26 mouse cellular contexts compared by ENCODE assay signal in the genomic region with DNA sequence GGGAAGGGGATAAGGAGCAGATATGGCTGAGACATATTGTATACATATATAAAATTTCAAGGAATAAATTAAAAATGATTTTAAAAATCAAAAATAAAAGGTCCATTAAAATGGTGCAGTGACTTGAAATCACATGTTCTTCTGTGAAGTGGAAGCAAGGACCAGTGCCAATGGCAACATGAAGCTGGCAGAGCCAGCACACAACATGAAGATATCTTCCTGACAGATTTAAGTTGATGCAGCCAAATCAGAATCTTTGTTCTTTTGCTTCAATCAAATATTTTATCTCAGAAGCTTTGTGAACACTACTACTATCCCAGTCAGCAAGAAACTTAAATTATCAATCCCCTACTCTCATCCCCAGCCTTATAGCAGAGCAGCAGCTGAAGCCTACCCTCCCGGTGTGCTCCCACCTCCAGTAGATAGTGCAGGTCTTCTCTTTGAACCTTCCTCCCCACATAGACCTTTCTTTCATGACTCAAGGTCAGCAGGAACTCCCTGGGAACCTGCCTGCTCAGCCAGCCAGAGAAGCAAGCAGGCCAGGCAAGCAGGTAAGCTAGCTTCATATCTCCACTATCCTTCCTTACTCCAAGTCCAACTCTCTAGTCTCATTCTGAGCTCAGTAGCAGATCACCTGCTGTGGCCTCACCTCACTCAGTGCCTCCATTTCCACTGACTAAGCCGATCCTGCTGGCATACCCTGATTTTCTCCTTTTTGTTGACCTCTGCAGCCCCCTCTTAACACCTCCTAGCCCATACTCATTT. TPM values are rescaled to one million over a fixed set of nuclear protein-coding genes. Genes with fewer than 3 reads are reported as not detected.
DNase-seq lines count a peak whose midpoint lies in the region; ATAC-seq and TF ChIP-seq lines count a peak whose summit lies in the region.
"Had no signal": no experiment of that assay in that cellular context is flagged by ENCODE, and none has a peak within 500 bp of the region (broad histone marks: within the 10 kb centered on the region; RNA-seq: fewer than 3 reads in every experiment).

No protein-coding gene starts in this region.

- no peak for TF ChIP-seq CTCF in hindbrain, postnatal 0 days (IDR thresholded peaks at IDR 0.05; ENCODE audit: low read depth)
- TF ChIP-seq CTCF in cerebellum, adult 2 months (IDR thresholded peaks at IDR 0.05; ENCODE audit: borderline replicate concordance, insufficient read depth, low read depth, low read length) = no peak

- no peak overlapping the region for H3K4me3 ChIP-seq in hindbrain, postnatal 0 days (ENCODE audit: low read length)
- H3K4me3 ChIP-seq in hindbrain, embryonic 12.5 days = no peak overlapping the region
- H3K4me3 ChIP-seq in cerebellum, adult 2 months (replicated peaks; ENCODE audit: insufficient read depth, low read depth, low read length) = no peak overlapping the region
- H3K4me3 ChIP-seq: embryonic facial prominence, embryonic 15.5 days; heart, embryonic 12.5 days; hindbrain, embryonic 10.5 days; left cerebral cortex, adult 2 months; limb, embryonic 10.5 days had no signal

- H3K27ac ChIP-seq in hindbrain, postnatal 0 days = no peak overlapping the region
- no peak overlapping the region for H3K27ac ChIP-seq in hindbrain, embryonic 12.5 days
- H3K27ac ChIP-seq in cerebellum, adult 2 months (ENCODE audit: insufficient read depth, low read length) = no peak overlapping the region
- H3K27ac ChIP-seq: embryonic facial prominence, embryonic 15.5 days; hindbrain, embryonic 10.5 days; kidney, postnatal 0 days; left cerebral cortex, adult 2 months; limb, embryonic 10.5 days; macrophage; stomach, postnatal 0 days had no signal

- ATAC-seq in hindbrain, postnatal 0 days = no peak
- ATAC-seq in hindbrain, embryonic 12.5 days (ENCODE audit: low FRiP score) = no peak
- no peak for ATAC-seq in erythroblast, adult 5-6 weeks (replicated peaks; ENCODE audit: low FRiP score, poor library complexity, severe bottlenecking)
- ATAC-seq: Patski had no signal

- WGBS in hindbrain, postnatal 0 days = 85% methylated on average over 2 of the region's 2 CpGs
- WGBS in hindbrain, embryonic 12.5 days = 78% methylated on average over 2 of the region's 2 CpGs
- WGBS in cerebellum, adult 2 months = 20% methylated on average over 2 of the region's 2 CpGs

- no peak overlapping the region for H3K4me2 ChIP-seq in hindbrain, postnatal 0 days (ENCODE audit: low read depth, low read length)
- H3K4me2 ChIP-seq in hindbrain, embryonic 12.5 days (replicated peaks) = no peak overlapping the region
- H3K4me2 ChIP-seq: embryonic facial prominence, embryonic 15.5 days; heart, embryonic 12.5 days had no signal

- H3K36me3 ChIP-seq in hindbrain, postnatal 0 days (ENCODE audit: insufficient read depth, low read length) = no peaks in the 10 kb centered on the region
- no peaks in the 10 kb centered on the region for H3K36me3 ChIP-seq in hindbrain, embryonic 12.5 days
- H3K36me3 ChIP-seq: embryonic facial prominence, embryonic 15.5 days; G1E; heart, embryonic 12.5 days; hindbrain, embryonic 10.5 days; limb, embryonic 10.5 days had no signal

- DNase-seq in hindbrain, postnatal 0 days (ENCODE audit: low spot score) = peak; percentile 34
- DNase-seq in brain, embryonic 18.5 days (ENCODE audit: low read depth, low spot score) = peak; percentile 26
- peak; percentile 27 to 54 for DNase-seq in cerebellum, adult 2 months
- peak; percentile 31 to 55 for DNase-seq in cerebellum, postnatal 25 days
- DNase-seq in lung, postnatal 14 days = no peak
- no peak for DNase-seq in spleen, postnatal 4 days (ENCODE audit: low spot score in 2 of 2)
- DNase-seq: B cell, adult 2 months; gastrocnemius, postnatal 14 days; heart, adult 11 months; heart, postnatal 10 days; kidney, adult 11 months; liver; thymus, adult 2 months had no signal

- no peaks in the 10 kb centered on the region for H3K27me3 ChIP-seq in hindbrain, postnatal 0 days (ENCODE audit: insufficient read depth, low read length)
- H3K27me3 ChIP-seq in hindbrain, embryonic 12.5 days = no peaks in the 10 kb centered on the region
- H3K27me3 ChIP-seq in cerebellum, adult 2 months (ENCODE audit: control insufficient read depth, insufficient read depth, low read length) = no peaks in the 10 kb centered on the region
- H3K27me3 ChIP-seq: CH12.LX; embryonic facial prominence, embryonic 15.5 days; heart, embryonic 12.5 days; Patski had no signal

- no peak for TF ChIP-seq POLR2A in cerebellum, adult 2 months (IDR thresholded peaks at IDR 0.05; ENCODE audit: borderline replicate concordance, insufficient read depth, low read length)

- H3K4me1 ChIP-seq in hindbrain, postnatal 0 days (ENCODE audit: insufficient read depth, low read length) = no peaks in the 10 kb centered on the region
- no peaks in the 10 kb centered on the region for H3K4me1 ChIP-seq in hindbrain, embryonic 12.5 days
- peaks cover 9% of the 10 kb centered on the region; the same call in 1 of the 2 replicates for H3K4me1 ChIP-seq in cerebellum, adult 2 months (ENCODE audit: control insufficient read depth, insufficient read depth, low read length)
- H3K4me1 ChIP-seq: embryonic facial prominence, embryonic 15.5 days; heart, embryonic 12.5 days; hindbrain, embryonic 10.5 days; limb, embryonic 10.5 days had no signal

- no peaks in the 10 kb centered on the region for H3K9me3 ChIP-seq in hindbrain, postnatal 0 days (ENCODE audit: low read length)
- no peaks in the 10 kb centered on the region for H3K9me3 ChIP-seq in hindbrain, embryonic 12.5 days (replicated peaks)
- H3K9me3 ChIP-seq: embryonic facial prominence, embryonic 15.5 days; heart, embryonic 12.5 days; hindbrain, embryonic 10.5 days; limb, embryonic 10.5 days had no signal

- H3K9ac ChIP-seq in hindbrain, postnatal 0 days (replicated peaks; ENCODE audit: low read length) = no peak overlapping the region
- no peak overlapping the region for H3K9ac ChIP-seq in hindbrain, embryonic 12.5 days
- H3K9ac ChIP-seq: embryonic facial prominence, embryonic 15.5 days; heart, embryonic 12.5 days had no signal

RNA-seq across cellular contexts. Expression of a gene that starts 34.2 kb away (rescaled TPM):
- total RNA-seq in hindbrain, postnatal 0 days (2014; rRNA removed) = 93.6 and 97.4 TPM in 2 replicates
- 47.7 and 51.2 TPM in 2 replicates for polyA plus RNA-seq in hindbrain, postnatal 0 days (2015; fragmentation: Nextera tagmentation; extraction: Ambion mirVana)
- 15.4 and 17.8 TPM in 2 replicates for polyA plus RNA-seq in hindbrain, embryonic 12.5 days (2016; fragmentation: Nextera tagmentation; extraction: Ambion mirVana)
- 83.3 and 92.0 TPM in 2 replicates for polyA plus RNA-seq in cerebellum, adult 2 months (2012; rRNA removed)
- not detected in 2 replicates for total RNA-seq in erythroblast, adult 5-6 weeks (2015; ENCODE audit: low replicate concordance)
- 0.70 TPM in 1 of 2 replicates, not detected in the other for total RNA-seq in erythroblast, adult 5-6 weeks (2017; ENCODE audit: low replicate concordance)
- total RNA-seq: CH12.LX had no signal
- polyA plus RNA-seq: G1E, macrophage had no signal

Comparison
In these comparisons a context has a peak if more than half of its experiments do, and no peak if none do; other contexts are left out.
1. DNase-seq: peak in hindbrain, postnatal 0 days (single experiment), brain, embryonic 18.5 days (single experiment), cerebellum, adult 2 months (2 of 2) and cerebellum, postnatal 25 days (2 of 2); none in lung, postnatal 14 days (single experiment) and spleen, postnatal 4 days (0 of 2).